Mouse (Mus musculus) bone marrow macrophage, adult 2 months (primary cell): ENCODE data around the gene Saa4.

ENCODE experiments used
- CTCF ChIP-seq: IDR thresholded peaks from 2 replicates; pipeline ENCODE4 v1.5.1; 2012; ENCODE audit warnings: low read depth, mild to moderate bottlenecking, low read length, moderate library complexity
- POLR2A ChIP-seq: IDR thresholded peaks from 2 replicates; pipeline ENCODE4 v1.6.1; 2012; ENCODE audit warnings: mild to moderate bottlenecking, low read depth, low read length, borderline replicate concordance

DNA sequence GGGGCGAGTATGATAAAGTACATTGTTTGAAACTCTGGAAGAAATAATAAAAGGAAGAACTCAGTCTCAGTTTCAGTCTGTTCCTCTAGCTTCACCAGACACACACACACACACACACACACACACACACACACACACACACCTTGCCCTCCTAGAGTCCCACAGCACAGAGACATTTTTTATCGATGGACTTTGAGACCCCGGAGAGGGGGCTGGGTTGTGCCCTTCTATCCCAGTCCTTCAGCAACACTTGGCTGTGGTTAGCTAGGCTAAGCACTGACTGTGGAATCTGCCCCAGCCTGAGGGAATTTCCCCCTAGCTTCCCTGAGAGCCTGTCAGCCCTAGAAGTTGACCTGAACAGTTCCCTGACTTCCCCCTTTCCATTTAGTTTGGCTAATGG lies 8.6 kb downstream of the Saa4 start:
- TF ChIP-seq CTCF (no peak), POLR2A (no peak)
